Mouse (Mus musculus): ENCODE results near the gene Mcu. TPM values are rescaled to one million over a fixed set of nuclear protein-coding genes. Genes with fewer than 3 reads are reported as not detected.

The Mcu gene
- polyA plus RNA-seq, 1 experiment from 2014 or later, result 65.2 TPM

DNA sequence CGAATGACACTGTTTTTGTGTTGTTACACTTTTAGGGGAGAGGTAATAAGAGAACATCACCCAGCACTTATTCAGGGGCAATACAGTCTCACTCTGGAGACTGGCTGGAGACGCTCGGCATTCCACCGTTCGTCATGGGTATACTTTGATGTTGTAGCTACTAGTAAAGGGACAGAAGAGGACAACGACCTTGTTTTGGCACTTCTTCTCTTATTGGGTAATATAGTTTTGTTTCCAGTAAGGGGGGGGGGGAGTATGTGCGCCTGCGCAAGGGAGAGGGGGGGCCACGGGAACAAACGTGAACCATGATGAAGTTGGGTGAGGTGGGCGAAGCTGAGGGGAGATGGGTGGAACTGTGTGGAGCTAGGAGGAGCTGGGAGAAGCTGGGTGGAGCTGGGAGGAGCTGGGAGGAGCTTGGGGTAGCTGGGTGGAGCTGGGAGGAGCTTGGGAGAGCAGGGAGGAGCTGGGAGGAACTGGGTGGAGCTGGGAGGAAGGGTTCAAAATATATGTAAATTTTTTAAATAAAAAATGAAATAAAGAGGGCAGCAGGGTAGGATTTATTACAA, 67.6 kb downstream of the Mcu start:
- H3K27me3 ChIP-seq (replicated peaks; ENCODE audit: control insufficient read depth, insufficient read depth, low read length), result no peaks in the 10 kb centered on the region
- no peaks in the 10 kb centered on the region for H3K9me3 ChIP-seq (ENCODE audit: control insufficient read depth)
- H3K9ac ChIP-seq (ENCODE audit: low read depth, low read length), result no peak overlapping the region
- no peak overlapping the region for H3K4me2 ChIP-seq (replicated peaks; ENCODE audit: low read depth)
- ATAC-seq, result no peak
- no peak overlapping the region for H3K27ac ChIP-seq (ENCODE audit: low read depth, low read length)
- TF ChIP-seq CTCF (IDR thresholded peaks at IDR 0.05; ENCODE audit: low read depth), result no peak
- no peaks in the 10 kb centered on the region; the same call in 1 of the 2 replicates for H3K4me1 ChIP-seq (replicated peaks; ENCODE audit: control insufficient read depth, insufficient read depth, low read length)
- peaks cover 11% of the 10 kb centered on the region for H3K36me3 ChIP-seq (ENCODE audit: control insufficient read depth, insufficient read depth)
- no peak overlapping the region for H3K4me3 ChIP-seq (ENCODE audit: low read depth, low read length)
- WGBS, result 79% methylated on average over 11 of the region's 11 CpGs

- TF ChIP-seq CTCF (IDR thresholded peaks at IDR 0.05; ENCODE audit: low read depth), result no peak
- no peak overlapping the region for H3K27ac ChIP-seq (ENCODE audit: low read depth, low read length)
- H3K27me3 ChIP-seq (replicated peaks; ENCODE audit: control insufficient read depth, insufficient read depth, low read length), result no peaks in the 10 kb centered on the region
- H3K4me3 ChIP-seq (ENCODE audit: low read depth, low read length), result no peak overlapping the region
- H3K36me3 ChIP-seq (ENCODE audit: control insufficient read depth, insufficient read depth), result peaks cover 11% of the 10 kb centered on the region
- no peaks in the 10 kb centered on the region; the same call in 1 of the 2 replicates for H3K4me1 ChIP-seq (replicated peaks; ENCODE audit: control insufficient read depth, insufficient read depth, low read length)
- H3K9ac ChIP-seq (ENCODE audit: low read depth, low read length), result no peak overlapping the region
- ATAC-seq, result no peak
- WGBS, result 75% methylated on average over 6 of the region's 6 CpGs
- no peaks in the 10 kb centered on the region for H3K9me3 ChIP-seq (ENCODE audit: control insufficient read depth)
- no peak overlapping the region for H3K4me2 ChIP-seq (replicated peaks; ENCODE audit: low read depth)
Measured at GRCm38 (mm10) chr10:59548211-59548610, 68.3 kb downstream of the Mcu start.

GRCm38 (mm10) chr10:59547426-59547825, 69.1 kb downstream of the Mcu start:
- Histone ChIP-seq H3K9ac (ENCODE audit: low read depth, low read length) (no peak overlapping the region), H3K36me3 (ENCODE audit: control insufficient read depth, insufficient read depth) (peaks cover 11% of the 10 kb centered on the region), H3K4me2 (replicated peaks; ENCODE audit: low read depth) (no peak overlapping the region), H3K27me3 (replicated peaks; ENCODE audit: control insufficient read depth, insufficient read depth, low read length) (no peaks in the 10 kb centered on the region), H3K9me3 (ENCODE audit: control insufficient read depth) (no peaks in the 10 kb centered on the region), H3K4me3 (ENCODE audit: low read depth, low read length) (no peak overlapping the region), H3K4me1 (replicated peaks; ENCODE audit: control insufficient read depth, insufficient read depth, low read length) (no peaks in the 10 kb centered on the region; the same call in 1 of the 2 replicates), H3K27ac (ENCODE audit: low read depth, low read length) (no peak overlapping the region)
- ATAC-seq, result no peak
- TF ChIP-seq CTCF (IDR thresholded peaks at IDR 0.05; ENCODE audit: low read depth), result no peak
- 61% methylated on average over 7 of the region's 7 CpGs for WGBS

DNA sequence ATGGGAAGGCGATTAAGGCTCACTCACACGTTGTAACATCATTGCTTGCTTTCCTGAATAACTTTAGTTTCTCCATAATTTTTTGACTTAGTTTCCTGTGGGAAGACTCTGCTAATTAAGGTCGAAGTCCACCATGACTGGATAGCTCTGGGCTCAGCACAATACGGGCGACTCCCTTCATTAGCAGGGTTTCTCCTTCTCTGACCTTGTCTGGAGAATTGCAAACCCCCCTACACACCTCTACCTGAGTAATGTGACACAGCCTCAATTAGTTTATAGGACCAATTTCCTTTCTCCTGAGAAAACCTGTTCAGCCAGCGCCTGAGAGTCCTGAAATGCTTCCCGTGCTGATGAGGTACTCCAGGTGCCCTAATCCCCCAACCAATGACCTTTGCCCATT, 71.3 kb downstream of the Mcu start:
- no peak overlapping the region for H3K9ac ChIP-seq (ENCODE audit: low read depth, low read length)
- H3K9me3 ChIP-seq (ENCODE audit: control insufficient read depth), result no peaks in the 10 kb centered on the region
- peak; percentile 80 for ATAC-seq
- H3K27ac ChIP-seq (ENCODE audit: low read depth, low read length), result peak overlapping the region; percentile 22; the same call in 1 of the 2 replicates
- no peak for TF ChIP-seq CTCF (IDR thresholded peaks at IDR 0.05; ENCODE audit: low read depth)
- no peak overlapping the region for H3K4me3 ChIP-seq (ENCODE audit: low read depth, low read length)
- WGBS, result 51% methylated on average over 7 of the region's 7 CpGs
- no peak overlapping the region for H3K4me2 ChIP-seq (replicated peaks; ENCODE audit: low read depth)
- H3K36me3 ChIP-seq (ENCODE audit: control insufficient read depth, insufficient read depth), result peaks cover 11% of the 10 kb centered on the region
- peaks cover 6% of the 10 kb centered on the region; the same call in 1 of the 2 replicates for H3K4me1 ChIP-seq (replicated peaks; ENCODE audit: control insufficient read depth, insufficient read depth, low read length)
- no peaks in the 10 kb centered on the region for H3K27me3 ChIP-seq (replicated peaks; ENCODE audit: control insufficient read depth, insufficient read depth, low read length)

DNA sequence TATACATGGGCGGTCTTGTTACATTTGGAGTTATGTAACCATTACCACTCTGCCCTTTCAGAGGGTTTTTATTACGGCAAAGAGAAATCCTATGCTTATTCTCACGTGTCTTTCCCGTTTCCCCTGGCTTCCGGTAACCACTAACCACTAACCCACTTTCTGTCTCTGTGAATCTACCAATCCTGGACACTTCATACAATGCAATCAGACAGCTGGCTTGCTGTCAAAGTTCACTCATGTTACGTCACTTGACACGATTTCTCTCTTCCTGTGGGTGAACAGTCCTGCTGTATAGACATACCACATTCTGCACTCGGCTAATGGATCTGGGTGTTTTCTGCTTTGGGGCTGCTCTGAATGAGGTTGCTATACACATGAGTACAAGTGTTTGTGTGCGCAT, 73.1 kb downstream of the Mcu start:
- no peaks in the 10 kb centered on the region for H3K27me3 ChIP-seq (replicated peaks; ENCODE audit: control insufficient read depth, insufficient read depth, low read length)
- H3K4me1 ChIP-seq (replicated peaks; ENCODE audit: control insufficient read depth, insufficient read depth, low read length), result peaks cover 14% of the 10 kb centered on the region
- no peak overlapping the region for H3K9ac ChIP-seq (ENCODE audit: low read depth, low read length)
- no peak for ATAC-seq
- no peak overlapping the region for H3K4me2 ChIP-seq (replicated peaks; ENCODE audit: low read depth)
- TF ChIP-seq CTCF (IDR thresholded peaks at IDR 0.05; ENCODE audit: low read depth), result no peak
- WGBS, result 73% methylated on average over 9 of the region's 9 CpGs
- no peak overlapping the region for H3K4me3 ChIP-seq (ENCODE audit: low read depth, low read length)
- no peaks in the 10 kb centered on the region for H3K9me3 ChIP-seq (ENCODE audit: control insufficient read depth)
- H3K27ac ChIP-seq (ENCODE audit: low read depth, low read length), result no peak overlapping the region
- peaks cover 11% of the 10 kb centered on the region for H3K36me3 ChIP-seq (ENCODE audit: control insufficient read depth, insufficient read depth)

DNA sequence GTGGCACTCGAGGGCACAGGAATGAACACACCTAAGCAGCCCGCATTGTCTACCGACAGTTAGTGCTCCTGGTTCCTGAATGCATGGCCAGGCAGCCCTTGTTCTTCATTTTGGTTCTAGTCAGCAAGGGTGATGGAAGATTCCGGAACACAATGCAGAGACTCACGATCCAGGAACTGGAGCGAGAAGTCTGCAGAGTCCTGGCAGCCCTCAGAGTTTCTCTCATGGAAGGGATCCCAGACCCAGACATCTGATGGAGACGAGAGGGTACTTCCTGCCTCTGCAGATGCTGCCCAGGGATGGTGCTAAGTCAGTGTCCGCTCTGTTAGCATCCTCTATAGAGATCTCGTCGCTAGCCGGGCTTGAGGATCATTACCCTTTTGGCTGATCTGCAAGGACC, 75.0 kb downstream of the Mcu start:
- Histone ChIP-seq H3K4me1 (replicated peaks; ENCODE audit: control insufficient read depth, insufficient read depth, low read length) (peaks cover 14% of the 10 kb centered on the region), H3K9me3 (ENCODE audit: control insufficient read depth) (no peaks in the 10 kb centered on the region), H3K4me2 (replicated peaks; ENCODE audit: low read depth) (no peak overlapping the region), H3K4me3 (ENCODE audit: low read depth, low read length) (no peak overlapping the region), H3K36me3 (ENCODE audit: control insufficient read depth, insufficient read depth) (peaks cover 9% of the 10 kb centered on the region), H3K27ac (ENCODE audit: low read depth, low read length) (no peak overlapping the region), H3K9ac (ENCODE audit: low read depth, low read length) (no peak overlapping the region), H3K27me3 (replicated peaks; ENCODE audit: control insufficient read depth, insufficient read depth, low read length) (no peaks in the 10 kb centered on the region)
- WGBS, result 85% methylated on average over 11 of the region's 11 CpGs
- no peak for ATAC-seq
- no peak for TF ChIP-seq CTCF (IDR thresholded peaks at IDR 0.05; ENCODE audit: low read depth)

Data from intestine, postnatal 0 days (tissue).